Mouse (Mus musculus) midbrain, embryonic 11.5 days (tissue): ENCODE measurements around the gene 3110001I22Rik. TPM values are rescaled to one million over a fixed set of nuclear protein-coding genes. Genes with fewer than 3 reads are reported as not detected.

Experiments used
- ATAC-seq: fragments of 200-750 bp; cut with Nextera tagmentation; 2 replicates; pipeline ENCODE4 v1.8.0; 2017; ENCODE audit warnings: moderate TSS enrichment, moderate library complexity; ENCODE audit not compliant: low FRiP score
- DNase-seq: peaks from one replicate; pipeline ENCODE4 v3.0.0; 2015; ENCODE audit warnings: low spot score; ENCODE audit errors: missing footprints
- H3K27ac ChIP-seq: fragments of 300-500 bp; sonication (generic); 2 replicates; pipeline ENCODE4 v1.5.1; 2014; ENCODE audit warnings: low read depth, low read length
- H3K27me3 ChIP-seq: fragments of 300-500 bp; sonication (generic); 2 replicates; pipeline ENCODE4 v1.6.1; 2014; ENCODE audit warnings: mild to moderate bottlenecking, low read length, moderate library complexity, mixed read lengths; ENCODE audit not compliant: control insufficient read depth, insufficient read depth
- H3K36me3 ChIP-seq: fragments of 300-500 bp; sonication (generic); 2 replicates; pipeline ENCODE4 v1.6.1; 2014; ENCODE audit warnings: mild to moderate bottlenecking, low read length, moderate library complexity, mixed read lengths; ENCODE audit not compliant: control insufficient read depth, insufficient read depth
- H3K4me1 ChIP-seq: fragments of 300-500 bp; sonication (generic); 2 replicates; pipeline ENCODE4 v1.6.1; 2014; ENCODE audit warnings: low read length; ENCODE audit not compliant: control insufficient read depth, insufficient read depth
- H3K4me2 ChIP-seq: fragments of 300-500 bp; sonication (generic); 2 replicates; pipeline ENCODE4 v1.6.1; 2014; ENCODE audit warnings: mild to moderate bottlenecking, moderate library complexity
- H3K4me3 ChIP-seq: fragments of 300-500 bp; sonication (generic); 2 replicates; pipeline ENCODE4 v1.5.1; 2014; ENCODE audit warnings: low read depth, low read length
- H3K9ac ChIP-seq: fragments of 300-500 bp; sonication (generic); 2 replicates; pipeline ENCODE4 v1.6.1; 2014; ENCODE audit warnings: low read length
- H3K9me3 ChIP-seq: fragments of 300-500 bp; sonication (generic); 2 replicates; pipeline ENCODE4 v1.6.1; 2016; ENCODE audit warnings: low read length; ENCODE audit not compliant: control insufficient read depth
- WGBS: fragments of 180-500 bp; shearing (Covaris S2); extraction: QIAGEN DNeasy Blood & Tissue Kit; methylation state at CpG from one replicate; pipeline ENCODE4 v1.1.7; 2014; 5-methylcytosine and 5-hydroxymethylcytosine counted together
- polyA plus RNA-seq: library from polyadenylated mRNA; unstranded; fragments of >200 nt; fragmentation: Nextera tagmentation; extraction: Ambion mirVana; gene quantifications from 2 replicates; pipeline ENCODE4 v1.2.1, GENCODE M21; 2014

The 3110001I22Rik gene
- polyA plus RNA-seq, 1 experiment from 2014 or later: 11.5 TPM

DNA sequence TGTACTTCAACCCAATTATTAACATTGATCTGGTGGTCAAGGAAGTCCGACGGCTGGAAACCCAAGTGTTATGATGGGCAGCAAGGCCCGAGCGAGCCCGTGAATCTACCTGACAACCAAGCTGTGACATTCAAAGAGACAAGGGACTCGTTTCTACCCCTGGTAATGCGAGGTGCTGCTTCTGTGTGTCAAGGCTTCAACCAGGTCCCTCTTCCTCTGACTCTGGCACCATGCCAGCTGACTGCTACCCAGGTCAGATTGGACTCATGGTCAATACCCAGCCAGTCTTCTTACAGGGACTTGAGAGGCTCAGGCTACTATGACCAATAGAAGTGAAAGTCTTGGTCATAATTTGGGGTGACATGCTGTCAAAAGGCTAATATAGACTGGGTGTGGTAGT lies 30.5 kb downstream of the 3110001I22Rik start:
- Histone ChIP-seq H3K27ac (no peak overlapping the region), H3K4me2 (no peak overlapping the region), H3K4me3 (no peak overlapping the region), H3K27me3 (no peaks in the 10 kb centered on the region), H3K36me3 (peaks cover 6% of the 10 kb centered on the region; the same call in 1 of the 2 replicates), H3K4me1 (no peaks in the 10 kb centered on the region), H3K9me3 (no peaks in the 10 kb centered on the region), H3K9ac (no peak overlapping the region)
- no peak for ATAC-seq
- 95% methylated on average over 7 of the region's 7 CpGs for WGBS
- no peak for DNase-seq

DNA sequence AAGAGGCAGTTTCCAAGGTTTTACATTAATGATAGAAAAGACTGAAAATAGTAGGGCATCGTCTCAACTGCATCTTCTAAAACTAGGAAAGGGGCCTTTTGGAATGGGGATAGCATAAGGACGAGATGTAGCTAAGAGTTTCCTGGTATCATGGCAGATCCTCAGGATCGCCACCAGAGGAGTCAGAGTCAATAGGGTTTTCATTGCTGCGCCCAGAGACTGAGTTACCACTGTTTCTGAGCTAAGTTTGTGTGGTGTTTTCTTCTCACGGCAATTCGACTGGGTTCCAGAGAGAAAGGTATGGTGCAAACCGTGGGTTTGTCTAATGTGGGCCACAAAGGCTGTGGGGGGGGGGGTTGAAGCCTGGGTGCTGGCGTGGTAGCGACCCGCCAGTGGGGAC lies 32.9 kb downstream of the 3110001I22Rik start:
- WGBS: 89% methylated on average over 10 of the region's 10 CpGs
- no peak for ATAC-seq

DNA sequence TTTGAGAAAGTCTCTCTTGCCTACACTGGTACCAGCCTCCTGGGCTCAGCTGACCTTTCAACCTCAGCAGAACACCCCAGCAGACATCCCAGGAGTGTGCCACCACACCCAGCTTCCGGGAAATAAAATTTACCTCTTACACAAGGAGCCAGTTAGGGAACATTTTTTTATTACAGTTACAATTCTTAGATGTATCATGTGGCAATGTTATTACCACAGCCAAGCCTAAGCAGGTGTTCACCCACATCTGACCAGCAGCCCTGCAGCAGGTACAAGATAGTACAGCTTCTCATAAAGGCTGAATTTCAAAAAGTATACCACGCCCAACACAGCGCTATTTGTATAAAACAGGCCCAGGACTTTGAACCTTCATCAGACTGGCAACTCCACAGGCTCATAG lies 43.2 kb downstream of the 3110001I22Rik start:
- no peak for DNase-seq
- Histone ChIP-seq H3K4me2 (no peak overlapping the region), H3K4me1 (no peaks in the 10 kb centered on the region), H3K36me3 (no peaks in the 10 kb centered on the region), H3K27ac (no peak overlapping the region), H3K9ac (no peak overlapping the region), H3K27me3 (no peaks in the 10 kb centered on the region), H3K4me3 (no peak overlapping the region), H3K9me3 (no peaks in the 10 kb centered on the region)
- WGBS: 87% methylated on average over 3 of the region's 3 CpGs
- ATAC-seq: no peak

More for the DNA sequence above, 32.9 kb downstream of the 3110001I22Rik start:
- no peak overlapping the region for H3K27ac ChIP-seq
- H3K36me3 ChIP-seq: peaks cover 5% of the 10 kb centered on the region; the same call in 1 of the 2 replicates
- H3K27me3 ChIP-seq: no peaks in the 10 kb centered on the region
- H3K9ac ChIP-seq: no peak overlapping the region
- no peak overlapping the region for H3K4me3 ChIP-seq
- H3K4me2 ChIP-seq: no peak overlapping the region
- no peak for DNase-seq
- H3K9me3 ChIP-seq: no peaks in the 10 kb centered on the region
- no peaks in the 10 kb centered on the region for H3K4me1 ChIP-seq

DNA sequence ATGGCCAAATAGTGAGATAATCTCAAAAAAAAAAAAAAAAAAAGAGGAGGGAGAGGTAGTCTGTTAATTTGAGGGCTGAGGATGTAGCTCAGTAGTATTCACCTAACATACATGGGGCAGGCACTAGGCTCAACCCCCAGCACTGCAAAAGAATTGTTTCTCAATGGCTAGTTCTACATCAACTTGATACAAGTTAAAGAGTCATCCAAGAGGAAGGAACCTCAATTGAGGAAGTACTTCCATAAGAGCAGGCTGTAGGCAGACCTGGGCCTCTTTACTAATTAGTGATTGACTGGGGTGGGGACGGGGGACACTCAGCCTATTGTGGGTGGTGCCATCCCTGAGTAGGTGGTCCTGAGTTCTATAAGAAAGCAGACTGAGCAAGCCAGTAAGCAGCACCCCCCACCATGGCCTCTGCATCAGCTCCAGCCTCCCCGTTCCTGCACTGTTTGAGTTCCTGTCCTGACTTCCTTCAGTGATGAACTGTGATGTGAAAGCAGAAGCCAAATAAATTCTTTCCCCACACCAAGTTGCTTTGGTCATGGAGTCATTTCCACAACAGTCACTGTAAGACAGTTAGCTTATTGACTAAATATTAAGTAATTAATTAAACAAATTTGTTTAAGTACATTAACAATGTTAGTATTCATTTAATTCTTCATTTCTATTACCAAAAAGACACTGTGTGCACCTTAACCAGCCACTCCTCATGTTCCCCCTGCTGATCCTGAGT lies 45.3 kb downstream of the 3110001I22Rik start:
- no peaks in the 10 kb centered on the region for H3K27me3 ChIP-seq
- H3K27ac ChIP-seq: no peak overlapping the region
- H3K36me3 ChIP-seq: no peaks in the 10 kb centered on the region
- no peaks in the 10 kb centered on the region for H3K4me1 ChIP-seq
- no peak overlapping the region for H3K4me2 ChIP-seq
- no peak overlapping the region for H3K9ac ChIP-seq
- DNase-seq (no peak), ATAC-seq (no peak)
- no peak overlapping the region for H3K4me3 ChIP-seq
- WGBS: 78% methylated on average over 2 of the region's 2 CpGs
- H3K9me3 ChIP-seq: no peaks in the 10 kb centered on the region

DNA sequence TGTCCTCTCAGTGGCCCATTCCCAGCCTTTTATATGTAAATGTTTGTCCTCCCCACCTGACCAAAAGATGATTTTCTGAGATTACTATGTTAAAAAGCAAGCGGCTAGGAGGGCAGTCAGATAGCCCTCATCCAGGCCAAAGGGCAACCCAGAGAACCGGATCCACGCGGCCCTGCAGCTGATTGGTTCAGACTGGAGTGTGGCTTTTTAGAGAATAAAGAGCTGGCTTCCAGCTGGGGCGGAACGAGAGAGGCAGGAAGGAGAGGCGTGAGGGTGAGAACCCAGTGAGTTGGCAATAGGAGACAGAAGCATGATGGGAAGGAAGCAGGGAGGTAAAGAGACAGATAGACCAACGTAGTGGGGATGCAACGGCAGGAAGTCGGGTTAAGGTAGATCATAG lies 51.2 kb downstream of the 3110001I22Rik start:
- H3K4me3 ChIP-seq: no peak overlapping the region

DNA sequence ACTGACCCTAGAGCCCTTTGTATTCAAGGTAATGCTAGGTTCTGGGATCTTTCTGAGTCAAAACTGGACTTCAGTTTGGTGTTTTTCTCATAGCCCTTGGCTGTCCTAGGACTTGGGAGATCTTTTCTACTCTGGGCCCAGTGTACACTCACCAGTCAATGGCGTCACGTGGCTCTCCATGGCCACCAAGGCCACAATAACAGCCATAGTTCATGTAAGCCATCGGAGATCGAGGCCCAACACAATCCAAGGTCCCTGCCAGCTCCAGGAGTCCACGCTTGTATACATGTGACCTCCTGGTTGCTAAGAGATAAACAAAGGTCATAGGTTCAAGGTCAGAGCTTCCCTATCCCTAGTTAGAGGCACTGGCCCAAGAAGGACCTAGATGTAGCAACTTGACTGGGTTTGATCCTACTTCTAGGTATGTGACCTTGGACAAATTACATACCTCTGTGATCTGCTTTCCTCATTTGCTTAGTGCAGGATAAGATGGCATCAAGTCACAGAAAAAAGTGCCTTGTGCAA lies 56.1 kb downstream of the 3110001I22Rik start:
- DNase-seq (no peak), ATAC-seq (no peak)
- H3K36me3 ChIP-seq: no peaks in the 10 kb centered on the region
- H3K4me1 ChIP-seq: no peaks in the 10 kb centered on the region
- 84% methylated on average over 5 of the region's 5 CpGs for WGBS
- H3K9me3 ChIP-seq: no peaks in the 10 kb centered on the region
- no peak overlapping the region for H3K4me2 ChIP-seq
- no peak overlapping the region for H3K27ac ChIP-seq
- no peaks in the 10 kb centered on the region for H3K27me3 ChIP-seq
- no peak overlapping the region for H3K9ac ChIP-seq
- no peak overlapping the region for H3K4me3 ChIP-seq

More for the DNA sequence above, 51.2 kb downstream of the 3110001I22Rik start:
- WGBS: 42% methylated on average over 10 of the region's 10 CpGs
- no peaks in the 10 kb centered on the region for H3K9me3 ChIP-seq
- no peak overlapping the region for H3K9ac ChIP-seq
- ATAC-seq (no peak), DNase-seq (no peak)
- no peaks in the 10 kb centered on the region for H3K27me3 ChIP-seq
- no peaks in the 10 kb centered on the region for H3K36me3 ChIP-seq
- no peak overlapping the region for H3K4me2 ChIP-seq
- no peak overlapping the region for H3K27ac ChIP-seq
- no peaks in the 10 kb centered on the region for H3K4me1 ChIP-seq

Other genes with a start within 250 kb of the 3110001I22Rik start
- gene Parn, start 3.8 kb upstream of the 3110001I22Rik start, polyA plus RNA-seq: 44.1 and 45.9 TPM in 2 replicates
- 41.6 and 43.3 TPM in 2 replicates for gene Bfar, start 71 bp upstream of the 3110001I22Rik start, polyA plus RNA-seq
- 0.19 and 0.36 TPM in 2 replicates for gene Pla2g10, start 59.1 kb downstream of the 3110001I22Rik start, polyA plus RNA-seq
- 107 and 118 TPM in 2 replicates for gene Rrn3, start 108.8 kb downstream of the 3110001I22Rik start, polyA plus RNA-seq
- gene Ntan1, start 146.9 kb downstream of the 3110001I22Rik start, polyA plus RNA-seq: 160 and 167 TPM in 2 replicates
- gene Pdxdc1, start 231.2 kb downstream of the 3110001I22Rik start, polyA plus RNA-seq: 68.0 and 76.1 TPM in 2 replicates
- gene Mpv17l, start 231.2 kb downstream of the 3110001I22Rik start, polyA plus RNA-seq: 3.4 and 4.1 TPM in 2 replicates